Mouse (Mus musculus) midbrain, embryonic 12.5 days (tissue): Measurements from ENCODE around the gene Fbxl17. TPM values are rescaled to one million over a fixed set of nuclear protein-coding genes. Genes with fewer than 3 reads are reported as not detected.

ENCODE experiments used
- ATAC-seq: fragments of 200-750 bp; cut with Nextera tagmentation; 2 replicates; pipeline ENCODE4 v1.8.0; 2017; ENCODE audit warnings: low read depth, moderate TSS enrichment, moderate library complexity; ENCODE audit not compliant: low FRiP score
- H3K27ac ChIP-seq: fragments of 300-500 bp; sonication (generic); replicated peaks from 2 replicates; pipeline ENCODE4 v1.5.1; 2016; ENCODE audit warnings: mild to moderate bottlenecking
- H3K27me3 ChIP-seq: fragments of 300-500 bp; sonication (generic); 2 replicates; pipeline ENCODE4 v1.6.1; 2016; ENCODE audit warnings: mild to moderate bottlenecking
- H3K36me3 ChIP-seq: fragments of 300-500 bp; sonication (generic); 2 replicates; pipeline ENCODE4 v1.6.1; 2016
- H3K4me1 ChIP-seq: fragments of 300-500 bp; sonication (generic); 2 replicates; pipeline ENCODE4 v1.6.1; 2016
- H3K4me2 ChIP-seq: fragments of 300-500 bp; sonication (generic); replicated peaks from 2 replicates; pipeline ENCODE4 v1.6.1; 2016; ENCODE audit warnings: mild to moderate bottlenecking, moderate library complexity
- H3K4me3 ChIP-seq: fragments of 300-500 bp; sonication (generic); 2 replicates; pipeline ENCODE4 v1.5.1; 2016; ENCODE audit warnings: mild to moderate bottlenecking
- H3K9ac ChIP-seq: fragments of 300-500 bp; sonication (generic); replicated peaks from 2 replicates; pipeline ENCODE4 v1.6.1; 2016; ENCODE audit warnings: mild to moderate bottlenecking, moderate library complexity
- H3K9me3 ChIP-seq: fragments of 300-500 bp; sonication (generic); 2 replicates; pipeline ENCODE4 v1.6.1; 2016; ENCODE audit warnings: mild to moderate bottlenecking
- WGBS: fragments of 180-500 bp; shearing (Covaris S2); methylation state at CpG from one replicate; pipeline ENCODE4 v1.1.7; 2016; 5-methylcytosine and 5-hydroxymethylcytosine counted together
- polyA plus RNA-seq: library from polyadenylated mRNA; unstranded; fragments of >200 nt; fragmentation: Nextera tagmentation; extraction: Ambion mirVana; gene quantifications from 2 replicates; pipeline ENCODE4 v1.2.1, GENCODE M21; 2016

Gene Fbxl17
- polyA plus RNA-seq, 1 experiment from 2014 or later: 37.1 TPM

GRCm38 (mm10) chr17:63075091-63076036 is 424.5 kb downstream of the Fbxl17 start:
- Histone ChIP-seq H3K9me3 (no peaks in the 10 kb centered on the region), H3K4me3 (no peak overlapping the region), H3K27ac (0 out of 2 replicates have a peak overlapping the region, but pooled peaks have one; percentile 1), H3K27me3 (peaks cover 22% of the 10 kb centered on the region), H3K4me2 (no peak overlapping the region; the same call in 1 of the 2 replicates), H3K36me3 (no peaks in the 10 kb centered on the region), H3K4me1 (peaks cover 56% of the 10 kb centered on the region), H3K9ac (no peak overlapping the region)
- WGBS: 55% methylated on average over 14 of the region's 14 CpGs
- ATAC-seq: peak; percentile 82

- H3K27me3 ChIP-seq: peaks cover 30% of the 10 kb centered on the region
- no peak overlapping the region for H3K9ac ChIP-seq
- H3K27ac ChIP-seq: no peak overlapping the region
- no peak for ATAC-seq
- 66% methylated on average over 6 of the region's 6 CpGs for WGBS
- H3K4me3 ChIP-seq: no peak overlapping the region
- H3K9me3 ChIP-seq: no peaks in the 10 kb centered on the region
- H3K4me1 ChIP-seq: peaks cover 53% of the 10 kb centered on the region
- H3K4me2 ChIP-seq: no peak overlapping the region
- H3K36me3 ChIP-seq: no peaks in the 10 kb centered on the region
Measured at GRCm38 (mm10) chr17:63073342-63073741, 426.5 kb downstream of the Fbxl17 start.

GRCm38 (mm10) chr17:63071134-63071923 is 428.5 kb downstream of the Fbxl17 start:
- H3K4me1 ChIP-seq: peaks cover 44% of the 10 kb centered on the region
- no peak for ATAC-seq
- 0 out of 2 replicates have a peak overlapping the region, but pooled peaks have one; percentile 27 for H3K27ac ChIP-seq
- H3K36me3 ChIP-seq: no peaks in the 10 kb centered on the region
- WGBS: 73% methylated on average over 15 of the region's 15 CpGs
- H3K4me3 ChIP-seq: no peak overlapping the region
- H3K9ac ChIP-seq: no peak overlapping the region
- H3K9me3 ChIP-seq: no peaks in the 10 kb centered on the region
- H3K4me2 ChIP-seq: no peak overlapping the region
- H3K27me3 ChIP-seq: peaks cover 36% of the 10 kb centered on the region

GRCm38 (mm10) chr17:63070161-63070761 is 429.6 kb downstream of the Fbxl17 start:
- Histone ChIP-seq H3K4me2 (no peak overlapping the region), H3K27me3 (peaks cover 36% of the 10 kb centered on the region), H3K9me3 (no peaks in the 10 kb centered on the region), H3K36me3 (no peaks in the 10 kb centered on the region), H3K4me1 (peaks cover 35% of the 10 kb centered on the region), H3K27ac (peak overlapping the region; percentile 49), H3K9ac (no peak overlapping the region), H3K4me3 (no peak overlapping the region)
- peak; percentile 73 for ATAC-seq
- 18% methylated on average over 5 of the region's 5 CpGs for WGBS

GRCm38 (mm10) chr17:63062785-63063184 is 437.0 kb downstream of the Fbxl17 start:
- 16% methylated on average over 5 of the region's 5 CpGs for WGBS
- peaks cover 3% of the 10 kb centered on the region; the same call in 1 of the 2 replicates for H3K4me1 ChIP-seq
- no peaks in the 10 kb centered on the region for H3K9me3 ChIP-seq
- ATAC-seq: 0 out of 2 replicates have a peak, but pooled peaks have one; percentile 27
- H3K4me3 ChIP-seq: no peak overlapping the region
- H3K27me3 ChIP-seq: peaks cover 13% of the 10 kb centered on the region
- H3K36me3 ChIP-seq: no peaks in the 10 kb centered on the region
- H3K9ac ChIP-seq: no peak overlapping the region
- no peak overlapping the region for H3K27ac ChIP-seq
- H3K4me2 ChIP-seq: no peak overlapping the region

GRCm38 (mm10) chr17:63061786-63062185 is 438.0 kb downstream of the Fbxl17 start:
- ATAC-seq: peak; percentile 63; the same call in 1 of the 2 replicates
- no peak overlapping the region for H3K4me3 ChIP-seq
- no peaks in the 10 kb centered on the region for H3K36me3 ChIP-seq
- peaks cover 13% of the 10 kb centered on the region for H3K27me3 ChIP-seq
- no peak overlapping the region for H3K4me2 ChIP-seq
- no peak overlapping the region for H3K27ac ChIP-seq
- H3K4me1 ChIP-seq: peaks cover 3% of the 10 kb centered on the region; the same call in 1 of the 2 replicates
- 82% methylated on average over 3 of the region's 3 CpGs for WGBS
- H3K9me3 ChIP-seq: no peaks in the 10 kb centered on the region
- H3K9ac ChIP-seq: no peak overlapping the region

- no peak overlapping the region for H3K4me3 ChIP-seq
- no peak overlapping the region for H3K27ac ChIP-seq
- no peak for ATAC-seq
- no peak overlapping the region for H3K9ac ChIP-seq
- 57% methylated on average over 3 of the region's 3 CpGs for WGBS
- peaks cover 16% of the 10 kb centered on the region for H3K27me3 ChIP-seq
- H3K4me1 ChIP-seq: peaks cover 3% of the 10 kb centered on the region; the same call in 1 of the 2 replicates
- H3K9me3 ChIP-seq: no peaks in the 10 kb centered on the region
- H3K36me3 ChIP-seq: no peaks in the 10 kb centered on the region
- H3K4me2 ChIP-seq: no peak overlapping the region
Measured at GRCm38 (mm10) chr17:63060814-63061213, 439.0 kb downstream of the Fbxl17 start.

- H3K36me3 ChIP-seq: no peaks in the 10 kb centered on the region
- H3K27ac ChIP-seq: no peak overlapping the region
- no peak for ATAC-seq
- WGBS: 82% methylated on average over 15 of the region's 15 CpGs
- no peaks in the 10 kb centered on the region for H3K9me3 ChIP-seq
- no peak overlapping the region for H3K9ac ChIP-seq
- H3K4me2 ChIP-seq: no peak overlapping the region
- peaks cover 2% of the 10 kb centered on the region; the same call in 1 of the 2 replicates for H3K4me1 ChIP-seq
- no peak overlapping the region for H3K4me3 ChIP-seq
- peaks cover 7% of the 10 kb centered on the region for H3K27me3 ChIP-seq
Measured at GRCm38 (mm10) chr17:63057740-63058388, 442.0 kb downstream of the Fbxl17 start.

- H3K36me3 ChIP-seq: no peaks in the 10 kb centered on the region
- WGBS: 84% methylated on average over 3 of the region's 3 CpGs
Measured at GRCm38 (mm10) chr17:63056976-63057375, 442.8 kb downstream of the Fbxl17 start.

GRCm38 (mm10) chr17:63053311-63053710 is 446.5 kb downstream of the Fbxl17 start:
- Histone ChIP-seq H3K27ac (no peak overlapping the region), H3K4me3 (no peak overlapping the region), H3K27me3 (peaks cover 4% of the 10 kb centered on the region; the same call in 1 of the 2 replicates), H3K36me3 (no peaks in the 10 kb centered on the region), H3K9me3 (no peaks in the 10 kb centered on the region), H3K4me1 (no peaks in the 10 kb centered on the region), H3K9ac (no peak overlapping the region), H3K4me2 (no peak overlapping the region)
- WGBS: 90% methylated on average over 3 of the region's 3 CpGs
- ATAC-seq: no peak

More at GRCm38 (mm10) chr17:63056976-63057375, 442.8 kb downstream of the Fbxl17 start:
- Histone ChIP-seq H3K4me3 (no peak overlapping the region), H3K9me3 (no peaks in the 10 kb centered on the region), H3K4me2 (no peak overlapping the region), H3K9ac (no peak overlapping the region), H3K27ac (no peak overlapping the region), H3K4me1 (no peaks in the 10 kb centered on the region; the same call in 1 of the 2 replicates), H3K27me3 (peaks cover 7% of the 10 kb centered on the region)
- no peak for ATAC-seq

- no peak overlapping the region for H3K27ac ChIP-seq
- H3K36me3 ChIP-seq: no peaks in the 10 kb centered on the region
- 69% methylated on average over 3 of the region's 3 CpGs for WGBS
- no peak for ATAC-seq
- no peak overlapping the region for H3K4me3 ChIP-seq
- no peaks in the 10 kb centered on the region for H3K4me1 ChIP-seq
- H3K4me2 ChIP-seq: no peak overlapping the region
- H3K9ac ChIP-seq: no peak overlapping the region
- H3K27me3 ChIP-seq: no peaks in the 10 kb centered on the region
- H3K9me3 ChIP-seq: no peaks in the 10 kb centered on the region; the same call in 1 of the 2 replicates
Measured at GRCm38 (mm10) chr17:63046401-63046800, 453.4 kb downstream of the Fbxl17 start.
